Mouse (Mus musculus) left cerebral cortex, postnatal 14 days (tissue): ENCODE measurements at regions not wholly inside any gene's neighbourhood (a gene's known extent, or its start where the extent isn't known, plus 50 kb on each side); places are given as distances from the start of the nearest gene placed in this dataset.

ENCODE experiments used
- DNase-seq, 2 experiments: peaks; one replicate each; pipeline ENCODE4 v3.0.0; 2021 to 2022; ENCODE audit warnings: low spot score in 2 of 2, mixed read lengths in 1 of 2
- intact Hi-C: fragments of 180-260 bp; cut with DNase I; formaldehyde crosslinking; loops from one replicate; pipeline ENCODE4 v1.15.1; 2025

GRCm38 (mm10) chr10:19192971-19193758 lies 163.2 kb upstream of the Olig3 start:
- no peak for DNase-seq
- intact Hi-C loops, result no loop called here

GRCm38 (mm10) chr10:19192221-19192620 lies 164.1 kb upstream of the Olig3 start:
- intact Hi-C loops, result no loop called here
- DNase-seq, result no peak

- peak in 1 of 2 experiments; percentile 5 for DNase-seq
- intact Hi-C loops, result loop anchor here (5.0 kb wide), 1 partner anchor 271 kb away; no protein-coding TSS in a partner anchor
Observed at GRCm38 (mm10) chr10:19188082-19188742, 168.1 kb upstream of the Olig3 start.

- intact Hi-C loops, result loop anchor here (2.0 to 5.0 kb wide), 2 partner anchors 235 to 270 kb away; no protein-coding TSS in a partner anchor
- DNase-seq, result no peak
Observed at GRCm38 (mm10) chr10:19187716-19188081, 168.6 kb upstream of the Olig3 start.

DNA sequence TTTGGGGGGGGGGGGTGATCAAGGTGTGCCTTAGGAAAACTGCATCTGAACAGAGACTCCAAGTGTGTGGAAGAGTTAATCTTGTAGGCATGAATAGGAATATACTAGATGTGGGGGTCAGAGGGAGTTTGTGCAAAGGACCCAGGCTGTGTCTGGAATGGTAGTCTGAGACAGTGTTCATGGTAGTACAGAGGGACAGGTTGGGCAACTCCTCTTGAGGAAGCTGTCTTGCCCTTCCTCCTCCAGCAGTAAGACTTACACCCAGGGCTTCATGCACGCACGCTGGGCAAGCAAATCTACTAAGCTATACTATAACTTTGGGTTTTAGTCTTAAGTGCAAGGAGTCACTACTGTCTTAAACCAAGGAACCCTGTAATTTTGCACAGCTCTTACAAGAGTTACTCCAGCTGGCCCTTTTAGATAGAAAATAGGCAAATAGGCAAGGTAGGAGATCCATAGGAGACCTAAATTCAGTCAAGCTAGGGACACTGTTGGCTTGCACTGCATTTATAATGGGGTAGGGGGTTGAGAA lies 169.2 kb upstream of the Olig3 start:
- intact Hi-C loops, result loop anchor here (2.0 to 5.0 kb wide), 2 partner anchors 234 to 270 kb away; no protein-coding TSS in a partner anchor

GRCm38 (mm10) chr10:19185790-19186581 lies 170.3 kb upstream of the Olig3 start:
- intact Hi-C loops, result loop anchor here (1.0 to 5.0 kb wide), 3 partner anchors 171 to 269 kb away; partner anchors contain the start of gene Tnfaip3
- peak; percentile 26 to 30 for DNase-seq

More for the DNA sequence above, 169.2 kb upstream of the Olig3 start:
- no peak for DNase-seq

DNA sequence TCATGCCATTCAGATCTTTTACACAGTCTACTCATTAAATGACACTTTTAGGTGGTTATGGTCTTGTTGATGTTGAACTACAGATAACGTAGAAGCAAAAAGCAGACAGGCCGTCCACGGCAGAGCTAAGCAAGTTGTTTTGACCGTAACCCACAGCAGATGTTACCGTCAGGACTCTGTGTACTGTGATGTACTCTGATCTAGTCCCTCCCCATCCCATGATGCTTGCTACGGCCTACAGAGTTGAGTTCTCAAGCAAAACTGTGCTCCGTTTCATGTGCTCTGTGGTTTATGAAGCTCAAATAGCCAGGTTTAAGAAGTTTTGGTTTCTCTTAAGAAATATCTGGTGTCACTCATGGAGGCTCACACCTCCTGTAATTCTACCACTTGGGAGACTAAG lies 169.4 kb upstream of the Tnfaip3 start:
- DNase-seq, result no peak
- intact Hi-C loops, result loop anchor here (5.0 kb wide), 1 partner anchor 268 kb away; no protein-coding TSS in a partner anchor

- intact Hi-C loops, result no loop called here
- no peak for DNase-seq
Observed at GRCm38 (mm10) chr10:19177895-19178294, 162.4 kb upstream of the Tnfaip3 start.

GRCm38 (mm10) chr10:19177414-19177813 lies 162.0 kb upstream of the Tnfaip3 start:
- intact Hi-C loops, result no loop called here
- DNase-seq, result no peak

DNA sequence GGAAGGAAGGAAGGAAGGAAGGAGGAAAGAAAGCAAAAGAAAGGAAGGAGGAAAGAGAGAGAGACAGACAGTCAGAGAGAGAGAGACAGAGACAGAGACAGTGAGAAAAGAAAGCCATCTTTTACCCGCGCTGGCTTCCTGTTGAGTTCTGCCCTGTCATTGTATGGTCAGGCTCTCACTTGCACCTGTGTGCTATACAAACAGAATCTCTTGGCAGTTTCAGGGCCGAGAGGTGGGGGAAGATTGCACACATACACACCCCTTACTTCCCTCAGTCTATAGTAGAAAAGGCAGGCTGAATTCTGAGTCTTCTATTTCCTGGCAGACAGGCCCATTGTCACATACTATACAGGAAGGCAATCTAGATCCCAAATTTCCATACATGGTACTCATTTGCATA lies 160.8 kb upstream of the Tnfaip3 start:
- DNase-seq, result no peak
- intact Hi-C loops, result no loop called here

GRCm38 (mm10) chr10:19171834-19172233 lies 156.4 kb upstream of the Tnfaip3 start:
- intact Hi-C loops, result no loop called here
- DNase-seq, result no peak

DNA sequence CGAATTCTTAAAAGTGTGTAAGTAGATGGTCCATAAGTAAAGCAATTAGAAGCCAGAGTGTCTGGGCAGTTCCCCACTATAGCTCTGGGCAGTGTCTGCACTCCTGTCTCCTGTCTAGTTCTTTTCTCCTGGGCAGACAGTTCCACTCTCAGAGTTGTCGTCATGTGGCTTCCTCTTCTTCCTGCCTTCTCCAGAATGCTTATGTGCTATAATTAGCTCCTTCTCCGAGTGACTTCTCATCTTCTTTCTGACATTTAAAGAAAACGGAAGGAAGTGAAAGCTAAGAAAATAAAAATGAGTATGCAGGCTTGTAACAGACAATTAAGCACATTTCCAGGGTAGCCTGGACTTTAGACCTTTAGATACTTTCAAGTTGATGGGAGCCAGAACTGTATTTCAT lies 155.1 kb upstream of the Tnfaip3 start:
- peak in 1 of 2 experiments; percentile 9 for DNase-seq
- intact Hi-C loops, result no loop called here

- DNase-seq, result no peak
- intact Hi-C loops, result no loop called here
Observed at GRCm38 (mm10) chr10:19169272-19169671, 153.8 kb upstream of the Tnfaip3 start.

- no peak for DNase-seq
- intact Hi-C loops, result no loop called here
Observed at GRCm38 (mm10) chr10:19168362-19168761, 152.9 kb upstream of the Tnfaip3 start.

GRCm38 (mm10) chr10:19167641-19168271 lies 152.3 kb upstream of the Tnfaip3 start:
- intact Hi-C loops, result no loop called here
- DNase-seq, result no peak

- DNase-seq, result no peak
- intact Hi-C loops, result no loop called here
Observed at GRCm38 (mm10) chr10:19167101-19167500, 151.6 kb upstream of the Tnfaip3 start.

GRCm38 (mm10) chr10:19162104-19162503 lies 146.6 kb upstream of the Tnfaip3 start:
- intact Hi-C loops, result no loop called here
- DNase-seq, result no peak

DNA sequence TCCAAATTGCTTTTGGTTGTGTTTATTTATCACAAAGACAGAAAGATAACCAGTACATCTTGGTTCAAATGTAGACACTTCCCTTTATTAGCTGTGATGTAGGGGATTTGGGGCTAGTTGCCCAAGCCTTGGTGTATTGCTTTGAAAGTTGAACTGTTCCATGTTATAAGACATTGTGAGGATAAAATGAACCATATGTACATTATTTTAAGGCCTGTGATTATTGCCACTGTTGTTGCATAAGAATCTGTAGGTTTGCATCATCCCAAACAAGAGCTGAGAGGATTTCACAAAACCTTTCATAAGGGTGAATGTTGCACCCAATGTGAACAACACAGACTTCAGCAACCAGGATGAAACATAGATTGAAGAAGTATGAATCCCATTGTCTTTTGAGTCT lies 145.7 kb upstream of the Tnfaip3 start:
- no peak for DNase-seq
- intact Hi-C loops, result no loop called here

DNA sequence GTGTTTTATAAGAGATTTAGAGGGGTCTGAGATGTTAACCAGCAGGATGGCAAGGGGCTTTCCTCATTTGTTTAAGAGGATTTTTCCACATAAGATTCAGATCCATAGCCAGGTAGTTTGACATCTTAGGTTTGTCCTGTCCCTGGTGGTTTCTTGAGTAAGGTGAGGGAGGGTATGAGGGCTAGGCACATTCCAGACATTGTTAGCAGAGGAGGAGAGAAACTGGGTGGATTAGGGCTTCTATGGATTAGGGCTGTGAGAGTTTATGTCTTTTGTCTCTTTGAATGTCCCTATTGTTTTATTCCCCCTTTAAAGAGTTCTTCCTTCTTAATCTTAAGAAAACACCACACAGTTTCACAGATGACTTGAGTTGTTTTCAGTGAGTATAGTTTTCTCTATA lies 138.6 kb upstream of the Tnfaip3 start:
- intact Hi-C loops, result no loop called here
- no peak for DNase-seq
